Mouse (Mus musculus) thymus, adult 2 months (tissue): ENCODE results near the gene Cyth1.

Experiments used
- CTCF ChIP-seq: fragments of 200-500 bp; IDR thresholded peaks from 2 replicates; pipeline ENCODE4 v1.5.1; 2012; ENCODE audit warnings: mild to moderate bottlenecking, control low read depth, low read length, moderate library complexity, borderline replicate concordance; ENCODE audit not compliant: control insufficient read depth, poor library complexity, insufficient read depth; ENCODE audit errors: extremely low read depth
- POLR2A ChIP-seq: fragments of 200-500 bp; IDR thresholded peaks from 2 replicates; pipeline ENCODE4 v1.6.1; 2012; ENCODE audit warnings: mild to moderate bottlenecking, low read length, control low read depth, moderate library complexity; ENCODE audit not compliant: control insufficient read depth, poor library complexity, insufficient read depth; ENCODE audit errors: extremely low read depth

GRCm38 (mm10) chr11:118285791-118286190 is 37.4 kb upstream of the Cyth1 start:
- no peak for TF ChIP-seq CTCF
- TF ChIP-seq POLR2A: no peak
